Mouse (Mus musculus): ENCODE results near the gene Chd4.
"Not testable (repeated sequence)": the region's sequence is repeated elsewhere in the genome, so short reads cannot be mapped to it uniquely, and the experiment has no call there.

Gene Chd4

DNA sequence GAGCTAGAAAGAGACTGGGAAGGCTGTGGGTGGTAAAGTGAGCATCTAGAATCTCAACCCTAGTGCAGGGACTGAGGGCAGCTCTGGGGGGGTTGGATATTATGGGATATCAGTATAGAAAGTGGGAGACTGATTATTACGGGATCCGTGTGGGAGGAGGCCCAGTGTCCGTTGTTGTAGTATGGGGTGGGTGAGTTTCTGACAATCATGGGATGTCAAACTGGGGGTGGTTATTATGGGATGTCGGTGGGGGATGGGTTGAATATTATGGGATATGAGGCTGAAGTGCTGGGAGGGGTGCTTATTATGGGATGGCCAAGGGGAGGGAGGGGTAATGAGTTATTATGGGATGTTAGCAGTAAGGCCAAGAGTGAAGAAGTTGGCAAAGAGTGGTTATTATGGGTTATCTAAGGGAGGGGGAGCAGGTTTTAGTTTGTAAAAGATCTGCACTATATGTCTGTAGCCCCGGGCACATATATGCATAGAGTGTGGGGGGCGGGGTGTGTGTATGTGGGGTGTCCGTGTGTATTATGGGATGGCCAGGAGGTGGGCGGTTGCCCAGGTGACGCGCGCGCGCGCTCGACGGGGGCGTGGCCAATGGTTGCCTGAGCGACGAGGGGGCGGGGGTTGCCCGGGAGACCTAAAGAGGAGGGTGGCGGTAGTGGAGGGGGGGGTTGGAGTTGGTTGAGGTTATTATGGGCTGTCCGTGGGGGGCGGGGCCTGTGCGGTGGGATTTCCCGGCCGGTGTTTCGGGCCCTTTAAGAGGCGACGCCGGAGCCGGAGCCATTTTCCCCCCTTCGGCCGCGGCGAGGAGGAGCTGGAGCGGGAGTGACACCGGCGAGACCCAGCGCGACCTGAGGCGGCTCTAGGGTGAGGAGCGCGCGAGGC is at the start of gene Chd4:
TSS of gene Chd4 (plus strand) at position 591 of the 888 bp plus-strand sequence.
- DNase-seq (ENCODE audit: low spot score), result peak; percentile 91

DNA sequence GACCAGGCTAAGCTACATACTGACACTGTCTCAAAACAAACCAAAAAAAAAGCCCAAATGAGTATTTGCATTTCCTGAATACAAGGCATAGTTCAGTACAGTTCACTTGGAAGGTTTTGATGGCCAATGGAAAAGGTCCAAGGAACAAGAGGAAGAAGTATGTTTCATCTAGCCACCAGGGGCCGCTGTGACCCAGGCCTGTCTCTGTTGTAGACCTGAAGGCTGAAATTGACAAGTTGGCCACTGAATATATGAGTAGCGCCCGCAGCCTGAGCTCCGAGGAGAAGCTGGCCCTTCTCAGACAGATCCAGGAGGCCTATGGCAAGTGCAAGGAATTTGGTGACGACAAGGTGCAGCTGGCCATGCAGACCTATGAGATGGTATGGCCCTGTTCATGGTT is 49.1 kb upstream of the Chd4 start:
- DNase-seq (ENCODE audit: low spot score), result peak; percentile 76

DNA sequence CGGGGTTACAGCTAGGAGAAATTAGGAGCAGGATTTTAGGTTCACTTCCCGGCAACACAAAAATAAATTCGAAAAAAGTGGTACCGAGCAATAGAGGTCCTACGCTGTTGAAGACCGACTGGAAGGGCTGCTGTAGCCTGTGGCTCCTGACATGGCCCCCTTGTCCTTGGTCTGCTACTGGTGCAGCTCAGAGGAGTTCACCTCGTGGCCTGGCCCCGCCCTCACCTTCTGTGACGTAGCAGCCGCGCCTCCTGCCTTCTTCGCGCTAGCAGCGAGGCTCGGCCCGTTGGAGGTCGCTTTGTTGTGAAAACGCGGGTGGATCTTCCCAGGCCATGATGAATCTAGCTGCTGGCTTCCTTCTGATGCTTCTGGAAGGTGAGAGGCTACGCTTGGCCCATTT is 46.1 kb upstream of the Chd4 start, which contains the start of gene Acrbp:
TSS of gene Acrbp (plus strand) at position 12 of the 400 bp plus-strand sequence.
- DNase-seq (ENCODE audit: low spot score), result no peak

DNA sequence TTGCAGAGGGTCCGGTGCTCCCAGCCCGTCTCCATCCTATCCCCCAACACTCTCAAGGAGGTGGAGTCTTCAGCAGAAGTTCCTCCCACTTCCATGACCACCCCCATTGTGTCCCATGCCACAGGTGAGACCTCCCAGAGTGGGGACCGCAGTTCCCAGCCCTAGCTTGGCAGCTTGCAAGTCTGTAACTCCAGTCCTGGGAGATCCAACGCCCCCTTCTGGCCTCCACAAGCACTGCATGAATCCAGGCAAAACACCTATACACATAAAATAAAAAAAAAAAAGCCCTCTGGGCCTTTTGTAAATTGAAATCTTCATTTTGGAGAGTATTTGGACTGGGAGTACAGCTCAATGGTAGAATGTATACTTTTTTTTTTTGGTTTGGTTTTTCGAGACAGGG is 44.5 kb upstream of the Chd4 start:
- DNase-seq (ENCODE audit: low spot score), result no peak

DNA sequence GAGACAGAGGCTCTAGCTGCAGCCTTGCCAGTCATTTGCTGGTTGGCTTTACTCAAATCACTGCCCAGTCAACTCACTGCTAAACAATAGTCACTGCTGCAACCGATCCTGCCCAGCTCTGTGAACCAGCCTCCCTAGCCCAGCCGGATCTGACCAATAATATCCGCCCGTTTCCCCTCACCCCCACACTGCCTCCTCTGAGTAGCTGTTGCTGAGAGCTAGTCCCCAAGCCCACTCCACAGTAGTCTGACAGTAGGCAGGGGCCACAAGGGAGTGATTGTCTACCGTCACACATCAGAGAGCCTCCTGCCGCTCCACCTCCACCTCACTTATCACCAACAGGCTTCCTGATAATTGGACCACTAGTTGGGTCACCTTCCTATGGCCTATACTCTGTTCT is 34.3 kb upstream of the Chd4 start:
- DNase-seq (ENCODE audit: low spot score), result no peak

DNA sequence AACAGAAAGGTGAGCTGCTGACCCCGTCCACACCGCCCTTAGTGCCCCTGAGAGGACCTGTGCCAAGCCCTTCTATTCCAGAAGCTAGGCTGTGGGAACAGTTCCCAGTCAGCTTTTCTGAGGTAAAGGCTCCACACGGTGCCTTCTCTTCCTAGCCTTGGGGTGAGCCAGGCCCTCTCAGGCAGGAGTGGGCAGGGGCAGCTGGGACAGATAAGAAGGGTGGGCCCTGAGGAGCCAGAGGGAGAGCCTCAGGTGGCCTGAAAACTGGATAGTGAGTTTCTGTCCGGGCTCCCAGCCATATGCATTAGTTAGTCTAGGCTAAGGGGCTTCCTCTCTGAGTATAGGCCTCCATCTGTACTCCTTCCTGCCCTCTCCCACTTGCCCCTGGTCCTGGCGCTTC is 33.3 kb upstream of the Chd4 start:
- no peak for DNase-seq (ENCODE audit: low spot score)

DNA sequence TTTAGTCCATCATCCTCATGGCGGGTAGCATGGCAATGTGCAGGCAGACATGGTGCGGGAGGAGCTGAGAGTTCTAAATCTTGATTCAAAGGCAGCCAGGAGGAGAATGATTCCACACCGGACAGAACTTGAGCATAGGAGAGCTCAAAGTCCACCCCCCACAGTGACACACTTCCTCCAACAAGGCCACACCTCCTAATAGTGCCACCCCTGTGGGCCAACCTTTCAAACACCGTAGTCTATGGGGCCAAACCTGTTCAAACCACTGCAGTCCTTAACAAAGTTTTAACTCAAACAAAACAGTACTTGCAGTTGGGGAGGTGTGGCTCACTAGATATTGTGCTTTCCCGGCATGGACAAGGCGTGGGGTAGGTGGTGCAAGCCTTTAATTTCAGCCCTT is 31.9 kb upstream of the Chd4 start:
- DNase-seq (ENCODE audit: low spot score), result no peak

DNA sequence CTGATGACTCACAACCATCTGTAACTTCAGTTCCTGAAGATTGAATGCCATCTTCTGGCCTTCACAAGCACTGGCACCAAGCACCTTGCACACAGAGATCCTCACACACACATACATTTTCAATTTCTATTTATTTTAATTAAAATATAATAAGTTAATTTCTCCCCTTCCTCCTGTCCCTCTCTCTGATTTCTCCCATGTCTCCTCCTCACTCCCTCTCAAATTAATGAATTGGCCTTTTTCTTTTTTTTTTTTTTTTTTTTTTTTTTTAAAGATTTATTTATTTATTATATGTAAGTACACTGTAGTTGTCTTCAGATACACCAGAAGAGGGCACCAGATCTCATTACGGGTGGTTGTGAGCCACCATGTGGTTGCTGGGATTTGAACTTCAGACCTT is 30.6 kb upstream of the Chd4 start:
- DNase-seq (ENCODE audit: low spot score), result not testable (repeated sequence)

DNA sequence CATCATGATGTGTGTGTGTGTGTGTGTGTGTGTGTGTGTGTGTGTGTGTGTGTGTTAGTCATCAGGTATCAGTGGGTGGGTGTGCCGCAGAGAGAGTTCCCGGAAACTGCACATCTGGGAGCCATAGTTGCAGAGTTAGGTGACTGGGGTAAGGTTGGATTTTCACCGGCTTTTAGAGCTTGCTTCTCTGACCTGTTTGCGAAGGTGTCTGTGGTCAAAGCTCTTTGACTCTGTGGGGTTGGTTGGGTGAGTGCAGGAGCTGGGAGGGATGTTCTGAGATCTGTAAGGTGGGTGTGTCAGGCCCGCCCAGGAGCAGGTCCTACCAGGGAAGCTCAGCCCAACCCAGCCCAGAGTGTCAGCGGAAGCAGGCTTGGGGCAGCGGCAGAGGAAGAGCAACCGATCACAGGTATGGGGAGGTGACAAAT is 28.2 kb upstream of the Chd4 start, which contains the start of gene Lpar5:
TSS of gene Lpar5 (plus strand) at position 350 of the 425 bp plus-strand sequence.
- DNase-seq (ENCODE audit: low spot score), result peak; percentile 44

DNA sequence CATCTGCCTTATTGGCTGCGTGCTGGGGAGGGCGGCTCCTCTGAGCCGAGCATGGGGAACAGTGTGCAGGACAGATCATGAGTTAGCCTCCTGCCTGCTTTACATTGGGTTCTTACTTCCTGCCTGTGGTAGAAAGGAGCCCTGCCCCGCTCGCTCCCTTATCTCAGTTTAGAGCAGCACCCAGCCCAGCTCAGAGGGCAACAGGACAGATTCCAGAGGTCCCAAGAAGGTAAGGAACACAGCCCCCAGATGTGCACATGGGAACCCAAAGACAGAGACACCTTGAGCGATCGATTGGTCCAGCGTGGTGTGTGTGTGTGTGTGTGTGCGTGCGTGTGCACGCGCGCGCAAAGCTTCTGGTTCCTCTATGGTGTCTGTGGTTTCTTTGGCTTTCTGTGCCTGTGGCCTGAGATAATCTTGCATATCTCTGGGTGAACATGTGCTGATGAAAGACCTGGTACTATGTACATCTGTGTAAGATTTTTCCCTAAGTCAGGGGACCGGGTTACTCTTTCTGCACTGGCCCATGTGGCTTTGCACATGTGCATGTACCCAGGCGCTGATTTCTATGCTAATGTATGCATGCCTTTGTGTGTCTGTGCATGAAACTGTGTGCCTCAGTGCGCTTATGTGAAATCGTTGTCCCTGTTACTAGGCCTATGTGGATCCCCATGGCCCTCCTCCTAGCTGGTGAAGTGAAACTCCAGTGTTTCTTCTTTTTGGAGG is 24.4 kb upstream of the Chd4 start:
- DNase-seq (ENCODE audit: low spot score), result peak; percentile 76

DNA sequence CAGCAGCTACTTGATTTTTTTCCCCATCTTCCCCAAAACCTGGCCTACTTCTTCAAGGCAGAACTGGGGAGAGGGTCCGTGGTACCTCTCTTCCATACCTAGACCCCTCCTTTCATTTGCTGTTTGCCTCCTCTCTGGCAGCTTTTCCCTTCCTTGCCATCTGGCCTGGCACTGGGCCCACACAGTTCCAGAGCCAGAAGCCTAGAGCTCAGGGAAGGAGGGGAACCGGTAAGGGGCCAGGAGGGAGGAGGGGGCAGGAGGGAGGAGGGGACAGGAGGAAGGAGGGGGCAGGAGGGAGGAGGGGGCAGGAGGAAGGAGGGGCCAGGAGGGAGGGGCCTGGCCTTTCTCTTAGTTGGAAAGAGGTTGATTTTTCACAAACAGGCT is 23.9 kb upstream of the Chd4 start:
- no peak for DNase-seq (ENCODE audit: low spot score)

DNA sequence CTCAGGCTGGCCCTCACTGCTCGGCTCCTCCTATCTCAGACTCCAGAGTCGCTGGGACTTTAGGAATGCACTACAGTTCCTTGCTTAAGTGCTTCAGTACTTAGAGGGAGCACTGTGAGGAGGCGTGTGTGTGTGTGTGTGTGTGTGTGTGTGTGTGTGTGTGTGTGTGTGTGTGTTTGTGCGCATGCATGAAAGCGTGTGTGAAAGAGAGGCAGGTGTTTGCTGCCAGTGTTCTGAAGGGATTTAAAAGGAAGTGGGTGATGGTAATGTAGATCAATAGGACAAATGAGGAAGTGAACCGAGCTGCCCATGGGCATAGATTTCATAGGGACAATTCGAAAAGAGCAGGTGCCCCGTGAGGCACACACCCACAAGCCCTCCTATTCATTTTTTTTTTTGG is 22.0 kb upstream of the Chd4 start:
- DNase-seq (ENCODE audit: low spot score), result no peak

DNA sequence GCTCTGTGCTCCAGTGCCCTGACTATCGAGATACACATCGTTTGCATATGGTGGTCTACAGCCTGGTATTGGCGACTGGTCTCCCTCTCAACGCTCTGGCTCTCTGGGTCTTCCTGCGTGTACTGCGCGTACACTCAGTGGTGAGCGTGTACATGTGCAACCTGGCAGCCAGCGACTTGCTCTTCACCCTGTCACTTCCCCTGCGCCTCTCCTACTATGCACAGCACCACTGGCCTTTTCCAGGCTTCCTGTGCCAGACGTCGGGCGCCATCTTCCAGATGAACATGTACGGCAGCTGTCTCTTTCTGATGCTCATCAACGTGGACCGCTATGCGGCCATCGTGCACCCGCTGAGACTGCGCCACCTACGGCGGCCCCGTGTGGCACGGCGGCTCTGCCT is 14.4 kb upstream of the Chd4 start:
- no peak for DNase-seq (ENCODE audit: low spot score)

DNA sequence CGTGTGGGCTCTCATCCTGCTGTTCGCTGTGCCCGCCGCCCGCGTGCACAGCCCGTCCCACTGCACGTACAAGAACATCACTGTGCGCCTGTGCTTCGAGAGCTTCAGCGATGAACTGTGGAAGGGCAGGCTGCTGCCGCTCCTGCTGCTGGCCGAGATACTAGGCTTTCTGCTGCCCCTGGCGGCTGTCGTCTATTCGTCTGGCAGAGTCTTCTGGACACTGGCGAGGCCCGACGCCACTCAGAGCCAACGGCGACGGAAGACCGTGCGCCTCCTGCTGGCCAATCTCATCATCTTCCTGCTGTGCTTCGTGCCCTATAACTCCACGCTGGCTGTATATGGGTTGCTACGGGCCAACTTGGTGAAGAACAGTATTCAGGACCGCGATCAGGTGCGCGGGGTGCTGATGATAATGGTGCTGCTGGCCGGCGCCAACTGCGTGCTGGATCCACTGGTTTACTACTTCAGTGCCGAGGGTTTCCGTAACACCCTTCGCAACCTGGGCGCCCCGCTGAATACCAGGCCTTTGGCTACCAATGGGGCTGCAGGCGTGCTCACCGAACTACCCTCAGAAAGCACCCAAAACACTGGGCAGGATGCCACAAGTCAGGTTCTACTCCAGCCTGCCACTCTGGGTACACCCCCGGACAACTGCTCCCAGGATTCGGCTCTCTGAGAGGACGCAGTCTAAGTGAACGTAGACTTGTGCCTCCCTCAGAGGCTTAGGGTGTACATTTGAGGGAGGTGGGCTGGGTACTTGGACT is 13.8 kb upstream of the Chd4 start:
- peak; percentile 81 for DNase-seq (ENCODE audit: low spot score)

DNA sequence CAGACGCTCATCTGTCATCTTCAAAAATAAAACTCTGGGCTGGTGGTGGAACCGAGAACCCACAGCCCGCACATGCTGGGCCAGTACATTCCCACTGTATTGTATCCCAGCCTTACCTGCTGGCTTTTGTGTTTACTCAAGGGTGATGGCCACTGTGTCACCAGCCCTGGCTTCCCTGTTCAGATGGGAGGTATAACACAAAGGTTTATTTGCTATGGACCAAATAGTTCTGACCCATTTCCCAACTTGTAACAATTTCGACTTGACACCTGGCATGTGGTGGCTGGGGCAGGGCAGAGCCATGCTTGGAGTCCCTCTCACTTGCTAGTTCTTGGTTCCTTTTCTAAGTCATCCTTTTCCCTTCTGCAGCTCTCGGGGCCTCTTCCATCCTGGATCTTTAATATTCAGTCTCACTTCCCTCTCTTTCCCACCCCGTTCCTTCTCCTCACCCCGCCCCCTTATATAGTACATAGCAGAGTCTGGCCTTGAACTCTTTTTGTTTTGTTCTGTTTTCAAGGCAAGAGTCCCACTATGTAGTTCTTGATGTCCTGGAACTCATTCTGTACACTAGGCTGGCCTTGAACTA is 12.9 kb upstream of the Chd4 start:
- DNase-seq (ENCODE audit: low spot score), result no peak

DNA sequence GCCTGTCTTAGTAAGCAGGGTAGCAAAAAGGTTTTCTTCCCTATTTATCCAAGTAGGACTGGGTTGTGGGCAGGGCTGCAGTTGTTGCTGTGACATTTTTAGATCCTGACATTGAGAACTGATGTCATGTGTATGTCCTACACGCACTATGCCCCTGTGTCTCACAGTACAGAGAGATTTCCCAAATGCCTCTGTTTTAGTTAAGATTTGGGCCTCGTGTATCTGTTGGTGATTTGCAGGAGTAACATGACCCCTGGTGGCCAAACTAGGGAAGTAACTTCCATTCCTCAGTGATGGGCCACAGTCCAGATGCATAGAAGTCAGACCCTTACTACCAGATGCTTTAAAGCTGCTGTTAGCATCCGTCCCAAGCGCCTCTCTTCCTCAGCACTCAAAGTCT is 11.4 kb upstream of the Chd4 start:
- no peak for DNase-seq (ENCODE audit: low spot score)

DNA sequence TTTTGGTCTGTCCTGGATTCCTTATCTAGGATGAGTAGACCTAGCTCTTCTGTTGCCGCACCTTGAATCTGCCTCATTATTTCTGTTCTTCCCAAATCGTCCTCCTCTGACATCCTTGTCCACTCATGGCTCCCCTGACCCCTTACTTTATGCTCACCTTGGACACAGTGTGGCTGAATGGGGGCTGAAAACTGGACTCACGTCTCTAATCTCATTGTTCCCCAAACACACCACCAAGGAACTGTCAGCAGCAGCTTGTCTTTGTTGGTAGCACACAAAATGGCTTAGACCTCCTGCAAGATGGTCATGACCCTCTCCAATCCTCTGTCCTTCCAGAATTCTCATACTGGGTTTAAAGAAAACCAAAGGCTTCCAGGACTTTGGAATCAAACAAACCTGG is 7.8 kb upstream of the Chd4 start:
- no peak for DNase-seq (ENCODE audit: low spot score)

DNA sequence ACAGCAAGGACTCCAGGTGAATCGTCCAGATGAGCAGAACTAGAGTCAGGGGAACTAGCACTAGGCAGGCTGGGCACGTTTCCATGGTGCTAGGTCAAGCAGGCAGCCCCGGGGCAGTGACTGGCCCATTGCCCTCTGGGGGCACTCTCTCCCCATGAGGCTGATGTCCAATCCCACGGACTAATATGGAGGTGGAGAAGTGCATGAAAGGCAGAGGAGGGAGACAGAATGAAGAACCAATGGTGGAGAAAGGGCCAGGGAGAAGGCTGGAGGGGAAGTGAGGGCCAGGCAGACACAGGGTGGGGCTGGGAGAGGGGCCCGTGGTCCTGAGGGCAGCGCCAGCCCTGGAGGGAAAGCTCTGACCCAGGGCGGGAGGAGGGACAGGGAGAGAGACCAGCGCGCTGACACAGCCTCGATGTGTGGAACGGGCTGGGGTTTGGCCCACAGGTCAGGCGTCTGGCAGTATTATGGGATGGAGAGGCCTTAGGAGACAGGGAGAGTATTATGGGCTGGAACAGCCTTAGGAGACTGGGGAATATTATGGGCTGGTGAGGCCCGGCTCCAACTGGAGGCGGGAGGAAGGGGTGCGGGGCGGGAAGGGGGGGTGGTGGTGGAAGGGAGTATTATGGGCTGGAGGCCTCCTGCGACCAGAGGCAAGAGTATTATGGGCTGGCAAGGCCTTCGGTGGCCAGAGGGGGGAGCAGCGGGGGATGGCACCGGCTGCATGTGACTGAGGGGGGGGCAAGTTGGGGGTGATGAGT is 7.0 kb upstream of the Chd4 start:
- DNase-seq (ENCODE audit: low spot score), result no peak

DNA sequence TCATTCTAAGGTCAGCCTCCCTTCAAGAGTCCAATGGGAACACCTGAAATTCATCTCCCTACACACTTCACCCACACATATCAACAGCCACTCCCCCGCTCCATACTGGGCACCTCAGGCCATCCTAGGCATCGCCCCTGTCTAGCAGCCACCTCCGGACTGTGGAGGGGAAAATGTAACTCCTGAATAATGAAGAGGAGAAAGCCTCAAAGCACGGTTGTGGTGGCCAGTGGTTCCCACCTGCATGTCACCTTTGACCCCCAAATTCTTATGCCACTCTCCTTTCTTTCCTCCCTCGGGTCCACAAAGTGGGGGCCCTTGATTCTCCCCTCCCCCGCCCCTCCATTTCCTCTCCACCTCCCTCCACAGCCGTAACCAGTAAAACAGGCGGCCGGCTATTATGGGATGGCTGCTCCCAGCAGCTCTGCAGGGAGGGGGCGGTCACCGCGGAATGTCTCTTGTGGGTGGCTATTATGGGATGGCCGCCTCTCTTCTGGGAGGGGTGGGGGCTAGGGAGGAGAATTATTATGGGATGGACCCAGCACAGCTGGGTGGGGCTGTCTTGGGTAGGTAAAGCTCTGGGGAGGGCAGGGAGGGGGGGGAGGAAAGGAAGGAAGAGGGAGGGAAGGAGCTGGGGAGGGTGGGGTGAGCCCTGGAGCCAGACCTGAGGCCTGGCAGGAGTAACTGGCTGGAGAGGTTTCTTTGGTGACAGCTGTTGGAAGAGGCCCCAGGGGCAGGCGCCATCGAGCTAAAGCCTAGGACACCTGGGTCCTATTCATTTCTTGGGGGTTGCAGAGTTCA is 6.1 kb upstream of the Chd4 start:
- peak; percentile 68 for DNase-seq (ENCODE audit: low spot score)

DNA sequence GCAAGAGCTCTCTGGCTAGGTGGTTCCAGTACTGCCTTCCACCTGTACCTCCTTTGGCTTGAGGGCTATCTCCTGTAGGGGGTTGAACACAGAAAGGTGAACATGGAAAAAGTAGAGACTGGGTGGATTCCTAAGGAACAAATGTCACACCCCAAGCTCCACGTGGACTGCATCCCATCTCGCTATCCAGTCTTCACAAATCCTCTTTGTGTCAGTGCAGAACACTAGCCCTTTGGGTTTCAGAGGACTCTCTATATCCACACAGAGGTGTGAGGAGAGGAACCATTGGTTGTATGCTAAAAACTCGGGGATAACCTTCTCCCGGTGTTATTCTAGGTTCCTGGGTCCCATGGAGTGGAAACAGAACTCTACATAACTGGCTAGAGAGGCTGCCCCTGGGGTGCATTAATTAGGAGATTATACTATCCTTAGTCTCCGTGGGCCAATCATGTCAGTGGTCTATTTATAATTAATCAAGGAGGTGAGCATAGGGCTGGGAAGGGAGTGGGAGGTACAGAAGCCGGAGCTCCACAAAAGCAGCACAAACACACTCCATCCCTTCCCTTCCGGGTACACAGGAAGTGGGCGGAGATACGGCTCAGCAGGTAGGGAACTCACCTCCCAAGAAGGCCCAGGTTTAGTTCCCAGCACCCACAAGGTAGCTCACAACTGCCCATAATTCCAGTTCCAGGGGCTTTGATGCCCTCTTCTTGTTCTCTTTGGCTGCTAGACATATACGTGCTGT is 5.3 kb upstream of the Chd4 start:
- no peak for DNase-seq (ENCODE audit: low spot score)
